Mouse (Mus musculus) neutrophil, adult 5-6 weeks (primary cell): ENCODE data around the gene Zfyve1. TPM values are rescaled to one million over a fixed set of nuclear protein-coding genes. Genes with fewer than 3 reads are reported as not detected.

Source experiments
- ATAC-seq: fragments of 151-379, 151-347 bp; 2 replicates; pipeline ENCODE4 v1.8.0; 2017; ENCODE audit warnings: mild to moderate bottlenecking, moderate TSS enrichment; ENCODE audit not compliant: insufficient number of reproducible peaks, poor library complexity, low FRiP score, severe bottlenecking; ENCODE audit errors: extremely low read depth
- total RNA-seq: library from RNA; stranded (forward); fragments of 200-1000 nt; gene quantifications from 2 replicates; pipeline ENCODE4 v1.2.3, GENCODE M21; 2017

Gene Zfyve1
- total RNA-seq, 1 experiment from 2014 or later: 39.3 TPM

DNA sequence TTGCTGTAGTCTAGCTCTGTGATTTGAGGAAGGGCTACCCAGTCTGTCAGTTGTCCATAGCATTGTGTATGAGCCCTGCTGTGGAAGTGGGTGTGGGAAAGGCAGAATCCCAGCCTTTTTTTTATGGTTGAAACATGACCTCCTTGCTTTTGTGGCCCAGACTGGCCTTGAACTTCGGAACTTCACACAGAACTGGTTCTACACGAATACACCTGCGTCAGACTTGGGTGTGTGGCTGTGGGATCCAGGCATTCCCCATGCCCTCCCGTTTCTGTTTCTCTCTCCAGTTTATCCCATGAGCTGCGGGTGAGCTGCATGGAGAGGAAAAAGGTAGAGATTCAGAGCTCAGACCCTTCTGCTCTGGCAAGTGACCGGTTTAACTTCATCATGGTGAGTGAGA is 65.0 kb downstream of the Zfyve1 start:
- ATAC-seq: no peak

DNA sequence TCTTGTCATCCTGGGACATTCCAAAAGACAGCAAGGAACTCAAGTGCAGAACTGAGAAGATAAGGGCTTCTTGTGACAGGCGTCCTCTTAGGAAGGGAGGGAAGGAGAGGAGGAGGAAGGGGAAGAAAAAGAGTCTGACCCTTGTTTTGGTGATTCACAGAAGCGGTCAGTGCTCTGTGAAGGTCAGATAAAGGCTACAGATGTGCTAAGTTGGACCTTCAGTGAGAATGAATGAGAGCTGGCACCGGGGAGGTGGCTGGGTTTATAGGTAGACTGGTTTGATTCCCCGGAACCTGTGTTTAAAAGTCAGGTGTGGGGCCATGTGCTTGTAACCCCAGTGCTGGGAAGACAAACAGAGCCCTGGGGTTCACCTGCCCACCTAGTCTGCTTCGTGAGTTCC is 68.4 kb downstream of the Zfyve1 start:
- no peak for ATAC-seq

DNA sequence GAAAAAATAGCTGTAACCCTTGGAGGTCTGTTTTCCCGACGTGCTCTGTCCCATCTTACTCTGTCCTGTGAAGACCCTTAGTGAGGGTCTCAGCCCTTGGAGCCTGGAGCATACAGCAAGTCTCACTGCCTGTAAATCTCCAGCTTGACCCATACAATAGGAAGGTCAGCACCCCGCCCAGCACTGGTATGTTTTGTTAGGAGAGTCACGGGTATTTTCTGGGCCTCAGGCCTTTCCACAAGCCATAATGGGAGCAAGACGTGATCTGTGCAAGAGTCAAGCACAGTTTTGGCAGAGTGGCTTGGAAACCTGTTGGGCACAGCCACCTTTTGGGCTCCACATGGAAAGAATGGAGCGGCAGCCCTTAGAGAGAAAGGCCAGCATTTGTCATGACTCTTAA is 69.2 kb downstream of the Zfyve1 start:
- ATAC-seq: no peak

DNA sequence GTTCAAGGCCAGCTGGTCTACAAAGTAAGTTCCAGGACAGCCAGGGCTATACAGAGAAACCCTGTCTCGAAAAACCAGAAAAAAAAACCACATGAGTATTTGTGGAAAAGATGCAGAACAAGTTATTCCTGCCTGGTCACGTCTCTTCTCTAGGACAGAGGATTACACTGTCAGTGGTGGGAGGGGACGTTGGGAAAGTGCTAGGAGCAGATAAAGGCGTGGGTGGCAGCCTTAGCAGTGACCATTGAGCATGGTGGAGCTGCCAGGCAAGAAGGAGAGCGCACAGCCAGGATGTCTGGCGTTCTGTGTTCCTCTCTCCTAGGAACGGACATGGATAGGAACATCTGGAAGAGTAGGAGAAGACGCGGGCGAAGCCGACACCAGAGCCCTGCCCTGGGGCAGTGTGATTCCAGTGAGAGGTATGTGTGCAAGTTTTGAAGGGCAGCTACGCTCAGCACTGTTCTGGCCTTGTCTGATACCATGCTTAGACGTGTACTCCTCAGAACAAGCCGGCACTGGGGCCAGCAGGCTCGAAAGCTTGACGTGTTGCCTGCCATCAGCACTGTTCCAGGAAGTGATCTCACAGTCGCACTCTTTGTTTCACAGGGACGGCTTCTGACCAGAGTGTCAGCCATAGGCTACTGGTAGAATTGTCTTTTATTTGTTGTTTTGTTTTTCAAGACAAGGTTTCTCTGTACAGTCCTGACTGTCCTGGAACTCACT is 71.0 kb downstream of the Zfyve1 start:
- no peak for ATAC-seq

DNA sequence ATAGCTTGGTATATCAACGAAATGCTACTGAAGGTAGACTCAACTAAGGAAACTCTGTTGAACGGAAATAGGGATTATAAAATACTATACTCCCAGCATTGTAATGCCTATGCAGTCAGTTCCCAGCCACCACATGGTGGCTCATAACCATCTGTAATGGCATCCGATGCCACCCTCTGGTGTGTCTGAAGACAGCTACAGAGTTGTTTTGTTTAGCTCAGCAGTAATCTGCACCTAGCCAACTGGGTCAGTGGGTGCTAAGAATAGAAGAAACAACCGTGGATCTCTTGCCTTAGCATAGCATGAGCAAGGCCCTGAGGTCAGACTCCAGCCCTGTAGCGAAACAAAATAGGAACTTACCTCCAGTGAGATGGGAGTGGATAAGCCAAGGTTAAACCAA is 72.7 kb downstream of the Zfyve1 start:
- ATAC-seq: no peak

DNA sequence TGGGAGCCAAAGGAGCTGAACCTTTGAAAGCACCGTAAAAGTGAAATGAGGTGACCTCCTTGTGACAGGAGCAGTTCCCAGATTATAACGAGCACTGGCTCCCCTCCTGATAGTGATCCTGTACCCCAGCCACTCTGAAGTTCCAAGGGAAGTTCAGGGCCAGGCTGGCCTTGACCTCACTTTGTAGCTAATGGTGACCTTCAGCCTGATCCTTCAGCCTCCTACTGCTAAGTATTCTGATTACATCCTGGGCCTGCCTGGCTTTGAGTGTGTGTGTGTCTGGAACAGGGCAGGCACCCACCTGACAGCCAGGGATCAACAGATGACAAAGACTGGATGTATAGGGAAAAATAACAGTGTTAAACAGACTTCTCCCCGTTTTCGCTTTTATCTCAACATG is 73.1 kb downstream of the Zfyve1 start:
- ATAC-seq: no peak

DNA sequence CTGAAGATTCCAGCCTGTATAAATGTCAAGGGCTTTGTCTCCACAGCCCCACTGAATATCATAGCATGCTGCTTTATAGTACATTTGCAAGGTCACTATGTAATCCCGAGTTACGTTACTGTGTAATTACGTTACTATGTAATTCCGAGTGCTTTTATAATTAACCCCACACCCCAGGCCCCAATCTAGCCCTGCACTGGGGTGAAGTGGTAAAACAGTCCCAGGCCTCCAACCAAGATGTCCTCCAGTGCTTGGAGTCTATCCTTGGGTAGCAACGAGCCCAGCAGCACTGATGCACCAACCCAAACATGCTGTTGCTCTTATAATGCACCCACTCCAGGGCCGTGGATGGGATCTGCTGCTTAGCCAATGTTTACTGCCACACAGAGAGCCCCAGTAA is 74.0 kb downstream of the Zfyve1 start:
- no peak for ATAC-seq

DNA sequence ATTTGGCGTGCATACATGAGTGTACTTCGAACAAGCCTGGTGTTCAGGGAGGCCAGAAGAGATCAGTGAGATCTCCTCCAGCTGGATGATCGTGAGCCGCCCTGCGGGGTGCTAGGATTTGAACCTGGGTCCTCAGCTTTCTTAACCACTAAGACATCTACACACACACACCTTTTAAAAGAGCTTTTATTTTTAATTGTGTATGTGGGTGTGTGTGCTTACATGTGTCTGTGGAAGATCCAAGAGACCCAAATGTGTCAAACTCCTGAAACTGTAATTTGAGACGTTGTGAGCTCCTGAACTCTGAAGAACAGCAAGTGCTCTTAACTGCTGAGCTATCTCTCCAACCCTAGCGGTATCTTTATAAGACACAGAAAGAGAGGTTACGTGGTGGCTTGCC is 75.9 kb downstream of the Zfyve1 start:
- no peak for ATAC-seq

DNA sequence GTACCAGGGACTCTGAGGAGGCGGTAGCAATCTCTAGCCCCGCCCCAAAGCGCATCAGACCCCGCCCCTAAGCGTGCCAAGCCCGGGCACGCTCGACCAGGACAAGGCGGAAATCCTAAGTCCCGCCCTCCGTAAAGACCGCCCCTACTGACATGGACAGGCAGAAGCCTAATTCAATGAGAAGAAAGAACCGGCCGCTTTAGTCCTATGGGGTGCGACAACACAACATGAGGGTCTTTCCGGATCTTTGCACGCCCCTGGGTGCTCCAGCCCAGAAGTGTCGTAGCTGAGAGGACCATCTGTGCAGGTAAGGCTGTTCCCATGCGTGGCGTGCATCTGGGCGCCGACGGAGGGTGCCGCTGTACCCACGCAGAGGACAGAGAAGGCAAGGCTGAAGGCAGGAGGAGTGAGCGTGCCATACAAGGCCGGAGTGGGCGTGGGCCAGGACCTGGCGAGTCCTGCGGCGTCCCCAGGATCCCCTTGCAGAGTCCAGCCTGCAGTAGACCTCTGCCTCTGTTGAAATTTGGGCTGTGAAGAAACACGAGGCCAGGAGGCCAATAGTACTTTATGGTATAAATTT is 76.6 kb downstream of the Zfyve1 start, which contains the start of gene Dcaf4:
Gene Dcaf4 (plus strand): TSS at position 156 of the 580 bp plus-strand sequence.
- peak; percentile 96 for ATAC-seq

DNA sequence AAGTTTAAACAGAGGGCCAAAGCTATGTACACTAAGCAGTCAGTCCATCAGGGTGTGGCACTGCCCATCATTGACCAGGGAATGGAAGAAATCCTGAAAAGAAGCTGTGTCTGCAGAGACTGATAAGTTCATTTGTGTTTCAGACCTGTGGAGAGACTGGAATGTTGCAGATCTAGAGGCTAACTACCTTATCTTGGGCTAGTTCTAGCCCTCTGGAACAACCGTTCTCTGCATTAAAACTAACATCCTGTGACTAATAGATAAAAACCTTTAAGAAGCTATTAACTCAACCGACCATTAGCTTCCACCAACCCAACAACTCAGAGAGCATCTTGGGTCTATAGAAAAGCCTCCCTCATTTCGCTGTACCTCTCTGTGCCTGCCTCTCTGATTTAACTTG is 79.4 kb downstream of the Zfyve1 start:
- no peak for ATAC-seq

DNA sequence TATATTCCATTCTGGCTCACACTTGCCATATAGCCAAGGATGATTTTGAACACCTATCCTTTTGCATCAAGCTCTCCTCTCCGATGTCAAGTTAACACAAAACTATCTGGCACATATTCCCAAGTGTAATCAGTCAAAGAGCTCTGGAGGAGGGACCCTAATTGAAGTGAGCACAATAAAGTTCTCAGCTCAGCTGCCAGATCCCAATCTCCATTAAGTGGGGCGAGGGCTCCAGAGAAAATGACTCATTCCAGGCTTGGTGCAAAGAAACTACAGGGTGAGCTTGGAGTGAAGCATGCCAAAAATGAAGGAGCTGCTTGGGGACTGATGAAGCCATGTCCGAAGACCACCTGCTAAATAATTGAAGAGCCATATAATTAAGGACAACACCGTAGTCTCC is 82.8 kb downstream of the Zfyve1 start:
- ATAC-seq: no peak

DNA sequence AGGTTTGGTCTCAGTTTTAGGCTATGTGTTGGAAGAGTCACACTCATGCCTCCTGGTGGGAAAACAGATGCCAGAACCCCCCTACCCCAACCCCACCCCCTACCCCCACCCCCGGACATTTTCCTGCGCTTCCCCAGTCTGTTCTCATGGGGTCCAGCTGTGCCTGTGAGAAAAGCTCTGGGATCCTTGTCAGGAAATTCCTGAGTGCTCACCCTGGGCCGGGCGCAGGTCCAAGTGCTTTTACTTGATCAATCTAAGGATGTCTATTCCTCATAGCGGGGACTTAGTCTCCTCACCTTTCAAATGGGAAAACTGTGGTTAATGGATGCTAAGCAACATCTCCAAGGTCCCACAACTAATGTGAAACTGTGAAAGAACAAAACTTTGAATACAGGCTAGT is 83.8 kb downstream of the Zfyve1 start:
- ATAC-seq: no peak

DNA sequence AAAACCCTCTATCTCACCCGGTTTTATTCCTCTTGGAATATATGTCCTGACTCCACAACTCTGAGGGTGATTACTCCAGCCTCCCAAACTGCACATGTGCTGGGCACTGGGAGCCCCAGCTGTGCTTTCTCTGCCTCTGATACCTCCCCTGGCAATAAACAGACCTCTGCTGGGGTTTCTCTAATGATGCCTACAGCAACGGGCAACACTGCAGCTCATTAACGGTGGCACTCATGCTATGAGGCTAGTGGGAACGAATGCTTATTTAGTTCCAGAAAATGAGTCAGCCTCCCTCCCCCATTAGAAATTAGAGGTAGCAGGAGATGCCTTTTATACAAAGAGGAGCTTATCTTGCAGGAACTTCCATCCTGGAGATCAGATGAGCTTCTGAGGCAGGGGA is 84.2 kb downstream of the Zfyve1 start:
- no peak for ATAC-seq

DNA sequence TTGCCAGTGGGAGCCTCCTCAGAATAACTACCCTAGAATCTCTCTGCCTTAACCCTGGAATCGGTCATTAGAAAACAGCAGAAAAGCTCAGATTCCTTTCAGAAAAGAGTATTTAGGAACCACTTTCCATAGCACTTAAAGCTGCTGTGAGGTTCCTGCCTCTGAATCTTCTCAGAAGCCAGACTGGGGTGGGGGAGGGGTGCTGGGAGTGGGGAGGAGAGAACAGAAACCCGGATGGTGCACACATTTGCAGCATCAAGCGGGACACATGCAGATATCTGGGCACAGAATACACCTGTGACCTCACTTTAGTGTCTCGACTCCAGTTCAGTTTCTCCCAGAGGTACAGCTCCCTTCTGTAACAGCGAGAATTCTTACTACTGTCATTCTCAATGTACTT is 86.4 kb downstream of the Zfyve1 start:
- ATAC-seq: no peak

DNA sequence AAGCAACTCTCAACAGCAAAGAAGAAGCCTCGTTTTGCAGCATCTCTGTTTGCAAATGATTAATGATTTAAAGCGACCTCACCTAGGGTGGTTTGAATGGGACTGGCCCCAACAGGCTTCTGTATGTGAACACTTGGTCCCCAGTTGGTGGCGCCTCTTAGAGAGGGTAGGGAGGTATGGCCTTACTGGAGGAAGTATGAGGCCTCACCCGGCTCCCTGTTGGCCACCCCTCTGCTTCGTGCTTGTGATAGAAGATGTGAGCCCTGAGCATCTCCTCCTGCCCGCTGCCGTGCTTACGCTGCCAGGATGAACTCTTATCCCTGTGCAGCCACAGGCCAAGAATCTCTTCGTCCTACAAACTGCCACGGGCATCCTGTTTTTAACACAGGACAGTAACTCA is 90.5 kb downstream of the Zfyve1 start:
- ATAC-seq: no peak

DNA sequence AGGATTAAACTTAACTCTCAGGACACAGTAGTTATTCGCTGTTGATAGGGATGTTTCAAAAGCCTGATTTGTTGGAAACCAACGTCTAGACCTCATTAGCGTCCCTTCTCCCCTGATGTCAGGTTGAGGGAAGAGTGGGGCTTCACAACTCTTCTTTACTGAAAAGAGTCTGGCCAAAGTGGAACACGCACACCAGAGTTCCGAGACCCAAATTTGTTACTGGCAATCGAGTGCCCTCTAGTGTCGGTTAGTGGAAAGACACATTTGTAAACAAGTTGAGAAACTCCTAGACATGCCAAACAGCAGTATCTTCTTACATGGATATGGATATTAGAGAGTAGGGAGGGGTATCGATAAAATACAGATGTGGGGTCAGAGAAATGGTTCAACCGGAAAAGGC is 94.8 kb downstream of the Zfyve1 start:
- peak; percentile 61; the same call in 1 of the 2 replicates for ATAC-seq

DNA sequence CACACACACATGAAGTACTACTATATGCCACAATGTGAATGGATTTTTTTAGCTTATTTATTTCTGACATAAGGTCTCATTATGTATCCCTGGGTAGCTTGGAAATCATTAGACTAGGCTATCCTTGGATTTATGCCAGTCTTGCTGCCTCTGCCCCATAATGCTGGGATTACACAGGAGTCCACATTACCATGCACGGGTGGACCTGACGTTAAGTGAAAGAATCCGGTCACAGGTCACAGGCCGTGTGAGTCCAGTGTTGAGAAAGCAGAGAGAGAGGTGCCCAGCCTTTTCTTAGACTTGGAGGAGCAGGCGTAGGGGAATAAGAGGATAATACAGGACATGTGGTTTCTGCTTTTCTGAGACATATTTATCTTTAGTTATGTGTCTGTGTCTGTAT is 97.8 kb downstream of the Zfyve1 start:
- no peak for ATAC-seq

DNA sequence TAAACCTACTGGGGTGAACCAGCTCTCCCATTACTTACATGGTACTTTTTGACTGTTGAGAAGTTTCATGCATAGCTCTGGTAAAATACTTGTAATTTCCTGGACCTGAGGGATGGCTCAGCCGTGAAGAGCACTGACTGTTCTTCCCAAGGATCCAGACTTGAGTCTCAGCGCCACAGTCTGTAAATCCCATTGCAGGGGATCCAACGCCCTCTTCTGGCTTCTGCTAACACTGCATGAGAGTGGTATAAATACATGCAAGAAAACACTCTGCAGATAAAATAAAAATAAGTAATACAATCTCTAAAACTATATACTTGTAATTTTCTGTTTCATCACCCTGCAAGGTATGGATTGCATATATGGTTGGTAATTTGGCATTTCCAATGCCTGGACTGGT is 99.1 kb downstream of the Zfyve1 start:
- no peak for ATAC-seq

DNA sequence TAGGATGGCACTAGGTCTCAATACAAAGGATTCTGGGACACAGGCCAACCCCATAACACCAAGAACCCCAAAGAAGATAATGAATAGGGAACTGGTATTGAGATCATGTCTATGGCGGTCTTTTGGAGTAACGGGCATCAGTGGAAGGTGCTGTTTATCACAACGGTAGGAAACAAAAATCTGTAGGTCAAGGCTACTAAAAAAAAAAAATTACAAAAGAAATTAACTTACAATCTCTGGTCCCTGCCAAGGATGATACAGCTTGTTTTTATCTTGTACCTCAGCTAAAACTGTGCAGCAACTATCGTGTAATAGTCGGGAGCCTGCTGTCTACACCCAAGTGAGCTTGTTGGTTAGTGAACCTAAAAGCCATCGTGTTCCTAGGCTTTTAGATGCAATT is 100.3 kb downstream of the Zfyve1 start:
- no peak for ATAC-seq
